Mouse (Mus musculus) thymus, postnatal 0 days (tissue): ENCODE results near the gene Naaa. TPM values are rescaled to one million over a fixed set of nuclear protein-coding genes. Genes with fewer than 3 reads are reported as not detected.

Experiments
- DNase-seq: peaks from one replicate; pipeline ENCODE4 v3.0.0-alpha.2; 2015; ENCODE audit warnings: low spot score
- polyA plus RNA-seq: library from polyadenylated mRNA; unstranded; fragments of >200 nt; fragmentation: Nextera tagmentation; extraction: Ambion mirVana; gene quantifications from 2 replicates; pipeline ENCODE4 v1.2.1, GENCODE M21; 2015

Gene Naaa
- polyA plus RNA-seq, 1 experiment from 2014 or later = 13.4 TPM

DNA sequence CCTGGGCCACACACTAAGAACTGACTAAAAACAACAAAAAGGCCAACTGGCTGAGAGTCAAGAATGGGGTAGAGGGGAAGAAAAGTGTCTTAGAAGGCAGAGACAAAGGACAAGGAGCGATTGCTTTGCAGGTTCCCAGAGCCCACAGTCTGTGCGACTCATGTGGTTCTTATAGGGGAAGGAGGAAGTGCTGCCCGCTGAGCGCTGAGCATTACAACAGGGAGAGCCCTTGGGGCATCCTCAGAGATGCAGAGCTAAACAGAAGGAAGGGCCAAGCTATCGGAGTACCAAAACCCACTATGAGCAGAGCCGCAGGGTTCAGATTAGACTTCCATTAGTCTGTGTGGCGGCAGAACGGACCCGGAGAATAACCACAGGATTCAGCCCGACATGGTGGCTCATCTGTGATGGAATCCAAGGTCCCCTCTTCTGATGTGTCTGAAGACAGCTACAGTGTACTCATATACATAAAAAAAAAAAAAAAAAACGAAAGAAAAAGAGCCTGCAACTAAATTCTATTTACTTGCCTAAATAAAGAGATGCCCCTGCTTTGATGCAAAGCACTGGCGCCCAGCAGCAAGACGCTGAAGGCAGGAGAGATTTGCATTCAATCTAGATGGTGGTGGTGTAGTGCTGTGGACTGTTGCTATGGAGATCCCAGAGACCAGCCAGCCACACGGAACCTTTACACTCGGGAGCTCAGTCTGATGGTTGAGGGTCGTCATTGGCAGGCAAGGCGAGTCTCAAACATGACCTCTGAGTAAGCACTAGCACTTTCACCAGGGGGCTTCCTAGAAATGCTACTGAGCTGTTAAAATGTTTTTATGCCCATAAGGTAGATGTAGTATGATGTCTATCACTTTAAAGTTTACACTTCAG lies 58.8 kb downstream of the Naaa start:
- DNase-seq = no peak

DNA sequence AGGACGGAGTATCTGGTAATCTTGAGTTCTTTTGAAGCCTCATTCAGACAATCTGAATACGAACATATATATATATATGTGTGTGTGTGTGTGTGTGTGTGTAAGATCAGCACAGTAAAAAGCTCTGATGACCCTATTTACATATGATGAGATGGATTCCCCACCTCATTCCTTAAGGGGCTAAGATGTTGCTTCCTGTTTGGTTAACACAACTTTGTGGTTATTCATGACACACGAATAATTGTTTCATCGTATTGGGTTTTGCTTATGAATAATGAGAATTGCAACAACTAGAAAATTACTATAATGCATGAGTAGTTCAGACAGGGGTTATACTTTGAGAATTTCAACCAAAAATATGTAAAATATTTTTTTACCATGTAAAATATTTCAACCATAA lies 62.7 kb downstream of the Naaa start, which contains the start of gene U90926:
U90926 (minus strand) TSS at position 101 of the 400 bp plus-strand sequence.
- DNase-seq = no peak

DNA sequence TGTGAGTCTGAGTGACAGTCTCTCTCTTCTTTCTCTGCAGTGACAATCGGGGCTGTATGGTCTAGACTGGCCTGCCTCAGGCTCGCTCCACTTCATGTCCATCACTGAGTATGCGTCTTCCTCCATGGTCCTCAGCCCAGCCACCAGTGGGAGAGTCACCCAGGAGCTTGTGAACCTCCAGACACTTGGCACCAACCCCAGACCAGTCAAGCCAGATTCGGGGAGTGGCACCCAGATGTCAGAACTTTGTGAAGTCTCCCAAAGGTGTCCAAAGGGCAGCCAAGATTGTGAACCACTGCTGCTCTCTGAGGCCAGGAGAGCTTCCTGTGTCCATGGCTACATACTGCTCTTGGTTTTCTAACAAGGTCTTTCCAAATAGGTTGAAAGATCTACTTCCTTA lies 65.7 kb downstream of the Naaa start:
- DNase-seq = no peak

DNA sequence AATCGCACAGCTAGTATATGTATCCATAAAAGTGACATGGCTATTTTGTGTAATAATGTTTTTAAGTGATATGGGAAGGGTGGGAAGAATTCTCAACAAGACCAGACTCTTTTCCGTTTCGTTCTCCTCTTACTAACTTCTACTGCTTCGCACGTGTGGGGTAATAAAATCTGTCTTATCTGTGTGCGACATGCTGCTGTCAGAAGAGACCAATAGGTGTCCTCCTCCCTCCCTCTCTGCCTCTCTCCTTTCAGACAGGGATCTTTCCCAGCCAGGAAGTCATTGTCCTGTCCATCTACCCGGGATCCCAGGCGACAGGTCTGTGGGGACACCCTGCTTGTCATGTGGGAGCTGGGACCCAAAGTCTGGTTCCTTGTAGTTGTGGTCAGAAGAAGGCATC lies 67.8 kb downstream of the Naaa start:
- no peak for DNase-seq

Other genes with a start within 250 kb of the Naaa start
- 1.7 and 1.9 TPM in 2 replicates for gene Cdkl2, start 234.3 kb downstream of the Naaa start, polyA plus RNA-seq
- 239 and 240 TPM in 2 replicates for gene G3bp2, start 194.5 kb downstream of the Naaa start, polyA plus RNA-seq
- gene Uso1, start 140.2 kb downstream of the Naaa start, polyA plus RNA-seq = 32.6 and 43.5 TPM in 2 replicates
- gene U90926, start 62.8 kb downstream of the Naaa start, polyA plus RNA-seq = 0.48 and 0.63 TPM in 2 replicates
- 1.1 and 1.5 TPM in 2 replicates for gene Ppef2, start 21.9 kb downstream of the Naaa start, polyA plus RNA-seq
- 35.5 and 41.4 TPM in 2 replicates for gene Sdad1, start 32.3 kb upstream of the Naaa start, polyA plus RNA-seq
- gene Cxcl9, start 49.9 kb upstream of the Naaa start, polyA plus RNA-seq = 2.9 and 4.2 TPM in 2 replicates
- 4.2 and 6.5 TPM in 2 replicates for gene Art3, start 53.7 kb upstream of the Naaa start, polyA plus RNA-seq
- 96.0 and 127 TPM in 2 replicates for gene Cxcl10, start 70.7 kb upstream of the Naaa start, polyA plus RNA-seq
- gene Nup54, start 157.0 kb upstream of the Naaa start, polyA plus RNA-seq = 44.2 and 44.6 TPM in 2 replicates
- gene Scarb2, start 228.7 kb upstream of the Naaa start, polyA plus RNA-seq = 29.2 and 31.2 TPM in 2 replicates